Mouse (Mus musculus) retina, adult 2 months (tissue): Measurements from ENCODE around the gene Arpp19.

ENCODE experiments used
- DNase-seq: peaks from one replicate; pipeline ENCODE4 v3.0.0-alpha.2; 2012; ENCODE audit warnings: low read depth, low spot score

The Arpp19 gene

DNA sequence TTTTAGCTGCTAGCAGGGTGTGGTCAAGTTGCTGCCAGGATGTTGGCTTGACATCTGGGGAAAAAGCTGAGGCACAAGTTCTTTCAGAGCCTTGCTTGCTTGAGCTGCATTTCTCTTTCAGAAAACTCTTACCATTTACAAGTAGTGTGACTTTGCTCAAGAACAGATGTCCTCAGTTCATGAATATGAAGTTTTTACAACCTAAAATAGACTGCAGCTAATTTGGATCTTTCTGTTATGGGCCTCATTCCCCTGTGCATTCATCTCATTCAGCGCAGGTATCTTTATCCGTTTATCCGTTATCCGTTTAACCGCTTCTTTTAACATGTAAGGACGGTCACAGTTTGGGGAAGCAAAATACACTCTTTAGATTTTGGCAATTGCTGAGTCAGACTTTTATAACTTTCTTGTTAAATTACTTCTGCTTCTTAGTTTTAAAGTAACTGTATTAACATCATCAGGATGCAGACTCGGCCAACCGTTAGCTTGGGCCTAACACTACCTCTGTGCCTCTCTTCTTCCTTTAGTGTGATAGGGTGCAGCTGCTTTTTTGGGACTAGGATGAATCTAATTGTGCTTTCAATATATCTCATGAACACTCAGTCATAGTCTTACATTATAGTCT lies 62.9 kb downstream of the Arpp19 start:
- no peak for DNase-seq

GRCm38 (mm10) chr9:75102131-75102530 lies 64.7 kb downstream of the Arpp19 start:
- DNase-seq = no peak
